Mouse (Mus musculus): ENCODE results near the gene Il1rap. TPM values are rescaled to one million over a fixed set of nuclear protein-coding genes. Genes with fewer than 3 reads are reported as not detected.

The Il1rap gene
- total RNA-seq, 2 experiments from 2014 or later = 4.8 to 4.9 TPM

DNA sequence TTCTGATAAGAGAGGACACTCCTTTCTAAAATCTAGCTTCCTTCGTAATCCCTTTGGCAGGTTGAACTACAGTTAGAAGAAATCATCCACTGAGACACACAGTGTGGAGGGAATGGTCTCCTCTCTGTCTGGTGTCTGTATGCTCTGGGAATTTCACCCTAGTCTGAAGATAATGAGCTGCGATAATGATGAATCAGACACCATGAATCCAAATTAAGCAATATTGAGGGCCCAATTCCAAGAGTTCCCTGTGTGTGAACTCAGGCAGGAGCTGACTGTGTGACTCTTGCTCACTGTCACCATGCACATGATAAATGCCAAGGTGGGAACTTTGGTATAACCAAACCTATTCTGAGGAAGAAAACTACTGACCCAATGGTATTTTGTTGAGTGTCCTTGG is 26.5 kb downstream of the Il1rap start:
- no peak for DNase-seq
- intact Hi-C loops (cut with DNase I) = no loop called here

GRCm38 (mm10) chr16:26610508-26610907 is 29.0 kb downstream of the Il1rap start:
- DNase-seq = no peak
- intact Hi-C loops (cut with DNase I) = no loop called here

DNA sequence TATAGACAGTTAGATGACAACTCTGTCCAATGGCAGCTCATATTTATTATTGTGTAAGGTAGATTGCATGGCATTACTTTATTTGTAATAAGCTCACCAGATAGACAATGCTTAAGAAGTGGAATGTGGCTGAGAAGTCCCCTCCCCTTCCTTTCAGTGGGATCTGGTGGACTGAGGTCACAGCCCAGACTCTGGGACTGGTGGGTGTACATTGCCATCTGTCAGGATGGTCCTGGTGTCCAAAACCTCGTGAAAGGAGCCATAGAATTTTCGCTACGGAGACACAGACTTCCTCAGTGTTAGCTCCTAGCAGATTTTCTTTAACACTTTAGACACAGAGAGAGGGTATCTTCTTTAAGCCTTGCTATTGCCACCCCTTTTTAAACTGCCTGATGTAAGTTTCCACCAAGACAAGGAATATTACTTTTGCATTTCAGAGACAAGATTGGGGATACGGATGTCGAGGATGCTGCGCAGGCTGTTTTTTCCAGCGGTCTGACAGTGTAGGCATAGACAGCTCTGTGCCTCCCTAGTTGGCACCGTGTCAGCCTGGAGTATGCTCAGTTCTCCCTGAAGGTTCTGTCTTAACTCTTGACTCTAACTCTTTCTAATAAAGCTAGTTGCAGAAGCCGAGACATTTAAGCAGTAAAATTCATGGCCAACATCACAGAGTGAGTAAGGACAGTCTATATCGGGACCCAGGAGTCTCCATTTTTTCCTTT is 31.2 kb downstream of the Il1rap start:
- intact Hi-C loops (cut with DNase I) = no loop called here
- DNase-seq = no peak

- intact Hi-C loops (cut with DNase I) = no loop called here
Measured at GRCm38 (mm10) chr16:26623141-26623540, 41.6 kb downstream of the Il1rap start.

DNA sequence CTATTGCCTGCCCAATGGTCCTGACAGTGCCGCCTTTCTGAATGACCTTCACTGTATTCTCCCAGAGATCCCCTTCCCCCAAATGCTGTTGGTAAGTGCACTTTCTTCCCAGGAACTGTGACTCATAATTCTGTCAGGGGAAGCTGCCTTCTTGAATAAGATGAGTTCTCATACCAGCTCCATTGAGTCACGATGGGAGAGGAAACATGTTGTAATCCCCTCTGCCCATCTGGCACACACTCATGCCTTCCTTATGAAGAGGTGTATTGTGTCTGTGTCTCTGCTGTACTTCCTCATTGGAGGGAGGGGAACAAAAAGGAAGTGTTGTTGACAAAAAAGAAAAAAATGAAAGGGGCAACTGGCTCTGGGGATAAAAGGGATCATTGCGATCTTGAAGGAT is 44.6 kb downstream of the Il1rap start:
- no peak for DNase-seq
- intact Hi-C loops (cut with DNase I) = no loop called here

More at GRCm38 (mm10) chr16:26623141-26623540, 41.6 kb downstream of the Il1rap start:
- no peak for DNase-seq

GRCm38 (mm10) chr16:26634800-26635199 is 53.3 kb downstream of the Il1rap start:
- DNase-seq = no peak
- intact Hi-C loops (cut with DNase I) = no loop called here

GRCm38 (mm10) chr16:26643077-26643476 is 61.6 kb downstream of the Il1rap start:
- intact Hi-C loops (cut with DNase I) = no loop called here
- no peak for DNase-seq

DNA sequence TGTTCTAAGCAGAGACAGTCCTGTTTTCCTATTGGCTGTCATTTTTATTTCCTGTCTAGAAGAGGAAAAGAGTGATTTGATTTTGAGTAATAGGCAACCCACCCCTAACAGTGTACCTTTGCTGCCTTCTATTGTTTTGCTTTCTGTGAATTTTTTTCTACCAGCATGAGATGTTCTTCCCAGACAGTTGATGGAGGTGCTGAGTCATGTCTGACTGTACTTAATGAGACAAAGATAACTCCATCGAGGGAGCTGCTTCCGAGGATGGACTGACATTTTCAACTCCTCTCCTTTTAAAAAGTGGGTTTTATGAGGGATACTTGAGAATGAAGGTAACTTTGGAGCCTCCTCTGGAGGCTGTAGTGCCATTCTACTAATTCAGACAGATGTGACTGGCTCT is 64.6 kb downstream of the Il1rap start:
- intact Hi-C loops (cut with DNase I) = no loop called here
- DNase-seq = no peak

- intact Hi-C loops (cut with DNase I) = no loop called here
- no peak for DNase-seq
Measured at GRCm38 (mm10) chr16:26647036-26647435, 65.5 kb downstream of the Il1rap start.

DNA sequence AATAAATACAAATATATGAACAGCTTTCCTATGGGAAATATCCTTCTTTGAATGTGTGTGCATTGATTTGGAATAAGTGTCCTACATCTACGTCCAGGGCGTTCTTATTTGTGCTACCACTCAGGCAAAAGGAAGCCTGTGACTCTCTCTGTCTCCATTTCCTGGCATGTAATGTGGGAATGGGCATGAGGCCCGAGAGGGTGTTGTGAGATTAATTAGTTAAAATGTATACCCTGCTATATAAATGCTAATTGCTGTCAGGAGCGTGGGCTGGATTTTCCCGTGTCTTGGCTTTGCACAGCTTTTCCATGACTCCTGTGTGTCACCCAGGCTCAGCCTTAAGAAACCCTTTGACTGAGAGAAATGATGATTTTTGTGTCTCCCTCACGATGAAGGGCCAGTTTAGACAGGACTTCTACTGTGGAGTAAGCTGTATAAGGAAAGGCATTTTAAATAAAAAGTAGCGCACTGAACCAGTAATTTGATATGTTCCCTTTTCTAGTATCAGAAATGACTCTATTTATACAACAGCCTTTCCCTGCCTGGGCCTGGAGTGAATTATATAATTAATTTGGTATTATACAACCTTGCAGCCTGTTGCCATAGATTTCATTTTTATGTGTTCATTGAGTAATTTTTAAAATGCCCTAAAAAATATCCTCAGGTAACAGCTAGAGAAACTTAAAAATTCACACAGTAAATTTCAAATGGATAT is 81.4 kb downstream of the Il1rap start:
- intact Hi-C loops (cut with DNase I) = no loop called here
- no peak for DNase-seq

DNA sequence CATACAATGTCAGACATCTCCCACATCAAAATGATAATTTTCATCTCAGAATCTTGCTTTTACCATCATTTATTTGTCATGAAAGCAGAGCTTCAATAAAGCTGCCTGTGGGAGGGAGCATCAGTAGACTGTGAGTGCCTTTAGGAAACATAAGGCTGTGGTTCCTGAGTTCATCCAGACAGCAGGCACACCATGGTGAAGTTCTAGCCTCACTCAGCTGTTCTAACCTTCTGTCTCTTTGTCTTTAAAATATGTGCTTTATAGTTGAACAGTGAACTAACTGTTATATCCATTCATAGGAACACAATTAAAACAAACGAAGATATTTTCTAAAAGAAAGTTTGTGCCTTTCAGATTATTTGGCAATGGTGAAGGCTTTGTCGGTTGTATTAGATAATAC is 84.9 kb downstream of the Il1rap start:
- intact Hi-C loops (cut with DNase I) = no loop called here

DNA sequence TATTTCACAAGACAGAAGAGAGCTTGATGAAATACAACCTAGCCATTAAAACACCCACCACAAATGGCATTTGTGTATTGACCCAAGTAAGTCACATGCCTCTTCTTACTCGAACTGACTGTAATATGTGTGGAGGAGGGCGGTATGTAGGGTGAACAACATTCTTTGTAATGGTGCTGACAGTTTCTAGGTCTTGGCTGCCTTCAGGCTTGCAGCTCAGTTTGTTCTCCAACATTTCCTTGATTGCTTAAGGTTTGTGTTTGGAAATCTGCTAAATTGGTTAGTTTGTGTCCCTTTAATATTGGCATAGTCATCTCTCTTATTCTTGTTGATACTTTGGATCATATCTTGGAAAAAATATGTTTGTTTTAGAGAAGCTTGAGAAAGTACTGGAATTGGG is 87.6 kb downstream of the Il1rap start:
- no peak for DNase-seq
- intact Hi-C loops (cut with DNase I) = no loop called here

More for the DNA sequence above, 84.9 kb downstream of the Il1rap start:
- DNase-seq = no peak

GRCm38 (mm10) chr16:26680381-26680780 is 98.9 kb downstream of the Il1rap start:
- intact Hi-C loops (cut with DNase I) = no loop called here
- DNase-seq = no peak

DNA sequence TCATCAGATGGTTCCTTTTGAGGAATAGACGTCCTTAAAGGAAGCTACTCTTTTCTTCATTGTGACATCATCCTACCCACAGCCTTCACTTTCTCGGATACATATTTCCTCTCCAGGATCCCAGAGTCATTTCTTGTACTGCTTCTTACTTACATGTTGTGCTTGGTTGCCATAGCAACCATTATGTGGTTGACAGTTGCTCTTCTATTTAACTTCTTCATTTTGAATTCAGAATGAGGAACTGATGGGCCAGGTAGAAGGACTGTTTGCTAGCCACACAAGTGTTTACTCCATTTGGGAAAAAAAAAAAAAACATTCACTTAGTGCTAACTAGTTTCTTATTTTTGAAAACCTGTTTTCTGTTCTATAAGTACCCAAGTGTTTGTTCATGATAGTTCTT is 108.3 kb downstream of the Il1rap start:
- DNase-seq = no peak
- intact Hi-C loops (cut with DNase I) = no loop called here

- intact Hi-C loops (cut with DNase I) = no loop called here
Measured at GRCm38 (mm10) chr16:26691294-26691693, 109.8 kb downstream of the Il1rap start.

DNA sequence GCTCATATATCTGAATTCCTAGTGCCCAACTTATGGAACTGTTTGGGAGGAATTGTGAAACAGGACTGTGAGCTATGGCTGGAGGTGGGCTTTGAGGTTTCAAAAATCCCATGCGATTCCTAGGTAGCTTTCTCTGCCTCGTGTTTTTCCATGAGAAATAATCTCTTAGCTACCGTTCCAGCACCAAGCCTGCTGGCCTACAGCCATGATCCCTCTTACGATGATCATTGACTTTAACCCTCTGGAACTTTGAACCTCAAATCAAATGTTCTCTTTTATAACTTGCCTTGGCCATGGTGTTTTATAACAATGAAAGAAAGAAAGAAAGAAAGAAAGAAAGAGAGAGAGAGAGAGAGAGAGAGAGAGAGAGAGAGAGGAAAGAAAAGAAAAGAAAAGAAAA is 116.6 kb downstream of the Il1rap start:
- intact Hi-C loops (cut with DNase I) = no loop called here
- DNase-seq = no peak

More at GRCm38 (mm10) chr16:26691294-26691693, 109.8 kb downstream of the Il1rap start:
- no peak for DNase-seq

DNA sequence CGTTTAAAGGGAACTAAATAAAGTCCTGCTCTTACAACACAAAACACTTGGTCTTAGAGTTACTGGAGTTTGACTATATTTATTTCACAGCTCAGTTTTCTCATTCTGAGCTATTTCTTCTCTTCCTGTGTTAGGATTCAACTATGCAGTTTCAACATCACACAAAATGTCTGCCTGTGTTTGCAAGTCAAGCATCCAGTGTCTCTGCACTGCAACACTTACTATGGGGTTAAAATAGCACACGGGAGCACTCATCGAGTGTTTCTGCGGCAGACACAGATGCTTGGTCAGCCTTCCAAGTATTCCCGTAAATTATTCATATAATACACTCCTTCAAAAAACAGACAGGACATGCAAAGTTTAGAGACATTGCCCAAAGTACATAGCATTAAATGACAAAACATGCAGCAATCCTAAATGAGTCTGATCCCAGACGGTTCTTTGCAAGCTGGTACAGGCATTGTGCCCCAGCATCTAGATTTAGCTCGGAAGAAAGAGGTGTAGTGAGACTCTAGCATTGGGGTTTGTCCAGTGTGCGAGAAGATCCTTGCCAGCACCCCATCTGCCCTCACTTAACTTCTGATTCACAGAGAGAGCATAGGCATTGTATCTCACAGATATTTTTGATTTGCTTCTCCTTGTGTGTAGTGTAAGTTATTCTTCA is 119.1 kb downstream of the Il1rap start:
- intact Hi-C loops (cut with DNase I) = no loop called here

GRCm38 (mm10) chr16:26705658-26706371 is 124.3 kb downstream of the Il1rap start:
- DNase-seq = peak in 1 of 2 experiments; percentile 4
- intact Hi-C loops (cut with DNase I) = no loop called here

More for the DNA sequence above, 119.1 kb downstream of the Il1rap start:
- DNase-seq = no peak

GRCm38 (mm10) chr16:26706503-26706902 is 125.0 kb downstream of the Il1rap start:
- no peak for DNase-seq
- intact Hi-C loops (cut with DNase I) = no loop called here

DNA sequence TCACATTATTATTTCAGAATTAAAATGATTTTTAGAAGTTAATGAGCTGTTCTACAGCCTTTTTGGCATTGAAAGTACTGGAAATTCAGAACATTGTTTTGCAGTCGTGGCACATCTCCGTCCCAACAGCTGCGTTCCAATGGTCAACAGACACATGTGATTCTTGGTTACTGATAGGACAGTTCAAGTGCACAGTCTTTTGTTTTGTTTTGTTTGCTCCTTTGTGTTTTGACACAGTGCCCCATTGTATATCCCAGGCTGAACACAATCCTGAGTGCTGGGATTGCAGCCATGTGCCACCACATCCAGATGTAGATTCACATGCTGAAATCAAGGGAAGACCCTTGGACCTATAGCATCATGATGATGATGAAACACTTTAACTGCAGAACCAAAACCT is 129.4 kb downstream of the Il1rap start:
- intact Hi-C loops (cut with DNase I) = no loop called here
- no peak for DNase-seq

Data from heart, postnatal 14 days (tissue).